Mouse (Mus musculus): ENCODE data around the gene Trp53tg5. TPM values are rescaled to one million over a fixed set of nuclear protein-coding genes. Genes with fewer than 3 reads are reported as not detected.

Trp53tg5 gene
- polyA plus RNA-seq (2014; fragmentation: Nextera tagmentation; extraction: Ambion mirVana) = not detected in 2 replicates

GRCm38 (mm10) chr2:164473624-164474023 is at the start of gene Trp53tg5:
Gene Trp53tg5 (minus strand): TSS chr2:164473724.
- no peak within 1 kb of the TSS for H3K9ac ChIP-seq (ENCODE audit: low read length)
- no peaks in the 10 kb centered on the region for H3K27me3 ChIP-seq (replicated peaks; ENCODE audit: control insufficient read depth, insufficient read depth, low read length)
- 76% methylated on average over 6 of the region's 6 CpGs for WGBS
- no peak for DNase-seq (ENCODE audit: low spot score)
- no peak within 1 kb of the TSS for H3K27ac ChIP-seq (ENCODE audit: low read depth)
- H3K4me3 ChIP-seq (ENCODE audit: low read depth, low read length) = no peak within 1 kb of the TSS
- no peaks in the 10 kb centered on the region for H3K9me3 ChIP-seq (ENCODE audit: control insufficient read depth, low read length)
- H3K4me2 ChIP-seq (ENCODE audit: low read length) = no peak within 1 kb of the TSS
- ATAC-seq (replicated peaks; ENCODE audit: low FRiP score, low TSS enrichment, low read depth) = no peak
- H3K4me1 ChIP-seq (replicated peaks; ENCODE audit: control insufficient read depth, insufficient read depth, low read length) = no peaks in the 10 kb centered on the region
- peaks cover 8% of the 10 kb centered on the region for H3K36me3 ChIP-seq (ENCODE audit: control insufficient read depth, insufficient read depth, low read length)

- Histone ChIP-seq H3K36me3 (ENCODE audit: control insufficient read depth, insufficient read depth, low read length) (no peaks in the 10 kb centered on the region), H3K4me1 (replicated peaks; ENCODE audit: control insufficient read depth, insufficient read depth, low read length) (peaks cover 12% of the 10 kb centered on the region; the same call in 1 of the 2 replicates), H3K9me3 (ENCODE audit: control insufficient read depth, low read length) (no peaks in the 10 kb centered on the region), H3K4me3 (ENCODE audit: low read depth, low read length) (no peak overlapping the region), H3K4me2 (ENCODE audit: low read length) (no peak overlapping the region), H3K27me3 (replicated peaks; ENCODE audit: control insufficient read depth, insufficient read depth, low read length) (no peaks in the 10 kb centered on the region), H3K27ac (ENCODE audit: low read depth) (no peak overlapping the region), H3K9ac (ENCODE audit: low read length) (no peak overlapping the region)
- 37% methylated on average over 8 of the region's 8 CpGs for WGBS
- DNase-seq (ENCODE audit: low spot score) = no peak
- no peak for ATAC-seq (replicated peaks; ENCODE audit: low FRiP score, low TSS enrichment, low read depth)
These were observed 48.8 kb upstream of the Trp53tg5 start for GRCm38 (mm10) chr2:164522280-164522679.

GRCm38 (mm10) chr2:164521841-164522240 is 48.3 kb upstream of the Trp53tg5 start:
- no peak for ATAC-seq (replicated peaks; ENCODE audit: low FRiP score, low TSS enrichment, low read depth)

DNA sequence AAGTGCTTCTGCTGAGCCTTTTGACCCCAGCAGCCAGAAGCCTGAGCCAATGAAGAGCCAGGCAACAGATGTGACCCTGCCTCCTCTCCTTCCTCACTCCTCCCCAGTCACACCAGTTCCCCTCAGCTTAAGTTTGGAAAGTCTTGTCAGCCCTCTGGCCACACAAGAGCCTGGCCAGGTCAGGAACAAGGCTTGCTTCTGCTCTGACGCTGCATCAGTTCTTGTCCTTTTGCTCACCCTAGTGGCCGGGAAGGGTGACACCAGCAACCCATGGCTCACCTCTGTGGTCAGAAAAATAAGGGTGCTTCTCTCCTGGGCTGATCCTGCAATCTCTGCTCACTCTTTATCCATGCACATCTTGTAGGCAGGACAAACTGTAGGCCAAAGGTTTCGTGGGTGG is 47.3 kb upstream of the Trp53tg5 start:
- 18% methylated on average over 3 of the region's 3 CpGs for WGBS
- peak; percentile 62 for ATAC-seq (replicated peaks; ENCODE audit: low FRiP score, low TSS enrichment, low read depth)
- no peaks in the 10 kb centered on the region for H3K36me3 ChIP-seq (ENCODE audit: control insufficient read depth, insufficient read depth, low read length)

More at GRCm38 (mm10) chr2:164521841-164522240, 48.3 kb upstream of the Trp53tg5 start:
- Histone ChIP-seq H3K9me3 (ENCODE audit: control insufficient read depth, low read length) (no peaks in the 10 kb centered on the region), H3K4me1 (replicated peaks; ENCODE audit: control insufficient read depth, insufficient read depth, low read length) (peaks cover 12% of the 10 kb centered on the region; the same call in 1 of the 2 replicates), H3K27me3 (replicated peaks; ENCODE audit: control insufficient read depth, insufficient read depth, low read length) (no peaks in the 10 kb centered on the region), H3K4me3 (ENCODE audit: low read depth, low read length) (no peak overlapping the region), H3K9ac (ENCODE audit: low read length) (no peak overlapping the region), H3K27ac (ENCODE audit: low read depth) (no peak overlapping the region), H3K4me2 (ENCODE audit: low read length) (no peak overlapping the region), H3K36me3 (ENCODE audit: control insufficient read depth, insufficient read depth, low read length) (no peaks in the 10 kb centered on the region)
- no peak for DNase-seq (ENCODE audit: low spot score)
- 23% methylated on average over 11 of the region's 11 CpGs for WGBS

DNA sequence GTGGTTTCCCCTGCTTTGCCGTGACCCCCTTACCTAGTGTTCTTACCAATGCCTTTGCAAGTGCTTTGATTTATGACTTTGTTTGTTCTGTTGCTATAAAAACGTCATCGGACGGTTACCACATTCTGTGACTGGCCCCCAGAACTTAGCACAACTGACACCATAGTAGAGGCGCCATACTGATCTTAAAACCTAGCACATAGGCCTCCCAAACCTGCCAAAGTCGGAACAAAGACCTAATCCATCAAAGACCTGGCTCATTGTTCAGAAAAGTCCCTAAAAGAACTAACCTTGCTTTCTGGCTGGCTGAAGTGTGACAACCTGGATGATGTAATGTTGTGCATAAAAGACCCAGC is 45.6 kb upstream of the Trp53tg5 start:
- WGBS = 40% methylated on average over 6 of the region's 6 CpGs
- H3K9me3 ChIP-seq (ENCODE audit: control insufficient read depth, low read length) = no peaks in the 10 kb centered on the region
- peak overlapping the region; percentile 13; the same call in 1 of the 2 replicates for H3K4me2 ChIP-seq (ENCODE audit: low read length)
- H3K4me3 ChIP-seq (ENCODE audit: low read depth, low read length) = no peak overlapping the region
- peak overlapping the region; percentile 91 for H3K27ac ChIP-seq (ENCODE audit: low read depth)
- peaks cover 17% of the 10 kb centered on the region; the same call in 1 of the 2 replicates for H3K4me1 ChIP-seq (replicated peaks; ENCODE audit: control insufficient read depth, insufficient read depth, low read length)
- H3K36me3 ChIP-seq (ENCODE audit: control insufficient read depth, insufficient read depth, low read length) = no peaks in the 10 kb centered on the region
- DNase-seq (ENCODE audit: low spot score) (no peak), ATAC-seq (replicated peaks; ENCODE audit: low FRiP score, low TSS enrichment, low read depth) (0 out of 2 replicates have a peak, but pooled peaks have one; percentile 4)
- no peak overlapping the region for H3K9ac ChIP-seq (ENCODE audit: low read length)
- no peaks in the 10 kb centered on the region for H3K27me3 ChIP-seq (replicated peaks; ENCODE audit: control insufficient read depth, insufficient read depth, low read length)

More for the DNA sequence above, 47.3 kb upstream of the Trp53tg5 start:
- Histone ChIP-seq H3K9me3 (ENCODE audit: control insufficient read depth, low read length) (no peaks in the 10 kb centered on the region), H3K27ac (ENCODE audit: low read depth) (no peak overlapping the region), H3K27me3 (replicated peaks; ENCODE audit: control insufficient read depth, insufficient read depth, low read length) (no peaks in the 10 kb centered on the region), H3K4me2 (ENCODE audit: low read length) (no peak overlapping the region), H3K4me3 (ENCODE audit: low read depth, low read length) (no peak overlapping the region), H3K4me1 (replicated peaks; ENCODE audit: control insufficient read depth, insufficient read depth, low read length) (peaks cover 12% of the 10 kb centered on the region; the same call in 1 of the 2 replicates), H3K9ac (ENCODE audit: low read length) (no peak overlapping the region)
- DNase-seq (ENCODE audit: low spot score) = peak; percentile 59

DNA sequence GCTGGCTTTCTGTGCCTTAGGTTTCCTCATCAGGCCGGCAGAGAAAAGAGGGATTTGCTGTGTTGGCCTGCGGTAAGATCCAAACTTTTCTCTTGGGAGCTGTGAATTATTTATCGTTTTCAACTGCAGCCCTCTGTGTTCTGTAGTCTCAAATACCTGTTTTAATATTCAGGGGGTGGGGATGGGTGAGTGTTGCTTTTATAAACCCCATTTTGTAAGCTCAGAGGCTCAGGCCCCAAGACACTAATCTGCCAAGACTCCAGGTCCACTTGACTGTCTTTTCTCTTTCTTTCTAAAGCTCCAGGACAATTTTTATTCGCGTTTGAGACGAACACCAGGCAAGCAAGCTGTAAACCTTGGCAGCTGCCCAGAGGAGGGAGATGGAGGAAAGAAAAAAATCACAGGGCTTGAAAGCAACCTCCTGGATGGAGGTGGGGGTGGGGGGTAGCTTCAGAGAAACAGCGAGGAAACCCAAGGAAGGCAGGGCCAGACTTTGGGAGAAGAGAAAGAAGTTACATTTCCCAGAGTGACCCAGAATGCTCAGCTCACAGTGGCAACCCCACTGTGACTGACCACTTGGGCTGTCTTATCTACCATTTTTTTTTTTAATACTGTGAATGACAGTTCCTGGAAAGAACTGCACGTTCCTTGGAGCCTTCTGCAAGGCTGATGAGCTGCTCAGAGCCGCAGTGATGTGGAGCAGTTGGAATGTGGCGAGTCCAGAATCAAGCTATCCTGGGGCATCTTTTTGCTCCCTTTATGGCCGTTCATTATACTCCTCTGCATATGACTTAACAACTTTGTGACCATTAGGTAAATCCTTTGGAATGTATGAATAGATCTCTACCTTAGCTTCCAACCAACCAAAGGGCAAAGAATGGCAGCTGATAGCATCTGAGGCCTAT is 45.0 kb upstream of the Trp53tg5 start:
- Histone ChIP-seq H3K4me3 (ENCODE audit: low read depth, low read length) (no peak overlapping the region), H3K27me3 (replicated peaks; ENCODE audit: control insufficient read depth, insufficient read depth, low read length) (no peaks in the 10 kb centered on the region), H3K4me1 (replicated peaks; ENCODE audit: control insufficient read depth, insufficient read depth, low read length) (peaks cover 17% of the 10 kb centered on the region; the same call in 1 of the 2 replicates), H3K9ac (ENCODE audit: low read length) (no peak overlapping the region), H3K36me3 (ENCODE audit: control insufficient read depth, insufficient read depth, low read length) (no peaks in the 10 kb centered on the region), H3K4me2 (ENCODE audit: low read length) (peak overlapping the region; percentile 13; the same call in 1 of the 2 replicates), H3K27ac (ENCODE audit: low read depth) (peak overlapping the region; percentile 91), H3K9me3 (ENCODE audit: control insufficient read depth, low read length) (no peaks in the 10 kb centered on the region)
- peak; percentile 80 for DNase-seq (ENCODE audit: low spot score)
- WGBS = 32% methylated on average over 11 of the region's 11 CpGs
- ATAC-seq (replicated peaks; ENCODE audit: low FRiP score, low TSS enrichment, low read depth) = peak; percentile 58

DNA sequence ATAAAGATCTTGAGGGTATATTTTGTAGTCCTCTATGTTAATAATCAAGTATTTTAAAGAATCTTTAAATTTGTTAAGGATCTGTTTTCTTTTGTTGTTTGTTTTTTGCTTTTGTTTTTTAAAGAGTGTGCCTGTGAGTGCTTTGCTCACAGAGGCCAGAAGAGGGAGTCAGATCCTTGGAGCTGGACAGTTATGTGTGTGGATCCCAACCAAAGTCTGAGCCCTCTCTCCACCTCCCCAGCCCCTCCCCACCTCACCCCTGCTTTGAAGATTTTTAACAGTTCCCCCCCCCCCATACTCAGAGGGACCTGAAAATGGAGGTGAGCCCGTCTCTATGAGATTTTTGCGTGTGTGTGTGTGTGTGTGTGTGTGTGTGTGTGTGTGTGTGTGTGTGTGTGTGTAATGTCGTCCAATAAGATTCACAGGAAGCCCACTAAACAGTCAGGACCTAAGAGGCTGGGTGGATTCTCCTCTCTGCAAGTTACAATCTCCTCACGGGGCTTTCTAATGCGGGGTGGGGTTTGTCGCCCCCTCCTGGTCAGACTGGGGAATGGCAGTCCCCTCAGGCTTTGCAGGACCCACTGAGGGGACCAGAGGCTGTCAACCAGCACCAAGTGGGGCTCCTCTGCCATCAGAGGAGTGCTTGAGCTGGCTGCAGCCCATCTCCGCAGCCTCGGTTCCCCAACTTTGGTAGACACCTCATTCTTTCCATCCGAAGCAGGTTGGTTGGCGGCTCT is 44.1 kb upstream of the Trp53tg5 start:
- DNase-seq (ENCODE audit: low spot score) = peak; percentile 79
- Histone ChIP-seq H3K9ac (ENCODE audit: low read length) (no peak overlapping the region), H3K27me3 (replicated peaks; ENCODE audit: control insufficient read depth, insufficient read depth, low read length) (no peaks in the 10 kb centered on the region), H3K4me3 (ENCODE audit: low read depth, low read length) (no peak overlapping the region), H3K4me1 (replicated peaks; ENCODE audit: control insufficient read depth, insufficient read depth, low read length) (peaks cover 17% of the 10 kb centered on the region; the same call in 1 of the 2 replicates), H3K4me2 (ENCODE audit: low read length) (no peak overlapping the region), H3K27ac (ENCODE audit: low read depth) (peak overlapping the region; percentile 91), H3K36me3 (ENCODE audit: control insufficient read depth, insufficient read depth, low read length) (no peaks in the 10 kb centered on the region), H3K9me3 (ENCODE audit: control insufficient read depth, low read length) (no peaks in the 10 kb centered on the region)
- no peak for ATAC-seq (replicated peaks; ENCODE audit: low FRiP score, low TSS enrichment, low read depth)
- 35% methylated on average over 10 of the region's 10 CpGs for WGBS

DNA sequence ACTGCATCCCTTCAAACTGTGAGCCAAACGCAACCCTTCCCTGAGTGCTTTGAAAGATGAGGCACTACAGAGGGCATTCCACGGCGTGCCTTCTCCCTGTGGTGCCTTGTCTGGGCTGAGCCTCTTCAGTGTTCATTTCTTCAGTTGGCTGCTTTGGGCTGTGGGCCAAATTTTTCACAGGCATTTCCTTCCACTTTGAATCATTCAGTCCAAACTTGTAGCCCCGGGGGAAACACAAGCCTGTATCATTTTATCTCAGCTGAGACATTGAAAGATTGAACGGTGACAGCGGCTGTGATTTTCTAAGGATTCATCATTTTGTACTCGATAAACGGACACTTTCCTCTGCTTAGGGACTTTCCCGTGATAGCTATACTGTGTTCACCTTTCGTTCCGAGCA is 43.1 kb upstream of the Trp53tg5 start:
- Histone ChIP-seq H3K9ac (ENCODE audit: low read length) (no peak overlapping the region), H3K9me3 (ENCODE audit: control insufficient read depth, low read length) (no peaks in the 10 kb centered on the region), H3K36me3 (ENCODE audit: control insufficient read depth, insufficient read depth, low read length) (no peaks in the 10 kb centered on the region), H3K4me2 (ENCODE audit: low read length) (no peak overlapping the region), H3K4me1 (replicated peaks; ENCODE audit: control insufficient read depth, insufficient read depth, low read length) (peaks cover 23% of the 10 kb centered on the region; the same call in 1 of the 2 replicates), H3K27ac (ENCODE audit: low read depth) (no peak overlapping the region), H3K4me3 (ENCODE audit: low read depth, low read length) (no peak overlapping the region), H3K27me3 (replicated peaks; ENCODE audit: control insufficient read depth, insufficient read depth, low read length) (no peaks in the 10 kb centered on the region)
- DNase-seq (ENCODE audit: low spot score) = no peak
- ATAC-seq (replicated peaks; ENCODE audit: low FRiP score, low TSS enrichment, low read depth) = no peak
- WGBS = 81% methylated on average over 11 of the region's 11 CpGs
